Mouse (Mus musculus) erythroblast, embryonic 14.5 days (primary cell): ENCODE data around the gene Ticrr. TPM values are rescaled to one million over a fixed set of nuclear protein-coding genes. Genes with fewer than 3 reads are reported as not detected.

Source experiments
- H3K27me3 ChIP-seq: 2 replicates; pipeline ENCODE4 v1.6.1; 2012; ENCODE audit warnings: inconsistent platforms; ENCODE audit not compliant: control insufficient read depth
- H3K36me3 ChIP-seq: 2 replicates; pipeline ENCODE4 v1.6.1; 2012; ENCODE audit warnings: mild to moderate bottlenecking, inconsistent platforms; ENCODE audit not compliant: control insufficient read depth
- H3K4me1 ChIP-seq: 2 replicates; pipeline ENCODE4 v1.6.1; 2012; ENCODE audit warnings: inconsistent platforms; ENCODE audit not compliant: control insufficient read depth
- H3K4me3 ChIP-seq: replicated peaks from 2 replicates; pipeline ENCODE3; 2012; ENCODE audit warnings: moderate library complexity, mild to moderate bottlenecking, inconsistent platforms
- H3K9me3 ChIP-seq: 2 replicates; pipeline ENCODE4 v1.6.1; 2012; ENCODE audit warnings: low read length, inconsistent platforms, mixed read lengths; ENCODE audit not compliant: control insufficient read depth
- GATA1 ChIP-seq: IDR thresholded peaks from 2 replicates; pipeline ENCODE4 v1.6.1; 2012; ENCODE audit warnings: low read length, inconsistent platforms, mixed read lengths
- TAL1 ChIP-seq: IDR thresholded peaks from 3 replicates; pipeline ENCODE4 v1.6.1; 2012; ENCODE audit warnings: low read length, inconsistent platforms, mixed read lengths
- polyA plus RNA-seq: library from polyadenylated mRNA; stranded (reverse); fragments of >175 nt; gene quantifications from 2 replicates; pipeline ENCODE4 v1.2.3, GENCODE M21; 2012

Gene Ticrr
- polyA plus RNA-seq, 1 experiment = 1.7 TPM

- H3K9me3 ChIP-seq = no peaks in the 10 kb centered on the region
- H3K36me3 ChIP-seq = no peaks in the 10 kb centered on the region
- no peak for TF ChIP-seq GATA1
- no peak for TF ChIP-seq TAL1
- H3K27me3 ChIP-seq = peaks cover 39% of the 10 kb centered on the region
- H3K4me3 ChIP-seq = peak overlapping the region; percentile 30
- no peaks in the 10 kb centered on the region for H3K4me1 ChIP-seq
Measured at GRCm38 (mm10) chr7:79721386-79721977, 61.5 kb downstream of the Ticrr start.

GRCm38 (mm10) chr7:79727091-79727490 is 67.1 kb downstream of the Ticrr start:
- Histone ChIP-seq H3K4me3 (no peak overlapping the region), H3K9me3 (no peaks in the 10 kb centered on the region), H3K27me3 (peaks cover 15% of the 10 kb centered on the region), H3K36me3 (no peaks in the 10 kb centered on the region), H3K4me1 (no peaks in the 10 kb centered on the region)
- TF ChIP-seq GATA1 = no peak
- no peak for TF ChIP-seq TAL1

GRCm38 (mm10) chr7:79728219-79728618 is 68.2 kb downstream of the Ticrr start:
- Histone ChIP-seq H3K27me3 (peaks cover 3% of the 10 kb centered on the region), H3K36me3 (no peaks in the 10 kb centered on the region), H3K4me1 (no peaks in the 10 kb centered on the region), H3K4me3 (no peak overlapping the region), H3K9me3 (no peaks in the 10 kb centered on the region)
- no peak for TF ChIP-seq GATA1
- TF ChIP-seq TAL1 = no peak

GRCm38 (mm10) chr7:79729169-79729568 is 69.2 kb downstream of the Ticrr start:
- TF ChIP-seq TAL1 (no peak), GATA1 (no peak)
- H3K9me3 ChIP-seq = no peaks in the 10 kb centered on the region
- no peaks in the 10 kb centered on the region for H3K4me1 ChIP-seq
- no peak overlapping the region for H3K4me3 ChIP-seq
- H3K36me3 ChIP-seq = no peaks in the 10 kb centered on the region
- H3K27me3 ChIP-seq = peaks cover 3% of the 10 kb centered on the region; the same call in 1 of the 2 replicates

- Histone ChIP-seq H3K9me3 (no peaks in the 10 kb centered on the region), H3K4me1 (no peaks in the 10 kb centered on the region), H3K36me3 (no peaks in the 10 kb centered on the region), H3K27me3 (peaks cover 3% of the 10 kb centered on the region; the same call in 1 of the 2 replicates), H3K4me3 (no peak overlapping the region)
- TF ChIP-seq TAL1 (no peak), GATA1 (no peak)
Measured at GRCm38 (mm10) chr7:79729743-79730370, 69.9 kb downstream of the Ticrr start.

GRCm38 (mm10) chr7:79731438-79731837 is 71.4 kb downstream of the Ticrr start:
- peaks cover 3% of the 10 kb centered on the region; the same call in 1 of the 2 replicates for H3K27me3 ChIP-seq
- H3K4me3 ChIP-seq = no peak overlapping the region
- no peaks in the 10 kb centered on the region for H3K36me3 ChIP-seq
- no peaks in the 10 kb centered on the region for H3K9me3 ChIP-seq
- no peaks in the 10 kb centered on the region for H3K4me1 ChIP-seq
- no peak for TF ChIP-seq GATA1
- TF ChIP-seq TAL1 = no peak

- no peak for TF ChIP-seq GATA1
- TF ChIP-seq TAL1 = no peak
- Histone ChIP-seq H3K4me3 (no peak within 1 kb of the TSS), H3K27me3 (peaks cover 3% of the 10 kb centered on the region; the same call in 1 of the 2 replicates), H3K9me3 (no peaks in the 10 kb centered on the region), H3K4me1 (no peaks in the 10 kb centered on the region), H3K36me3 (no peaks in the 10 kb centered on the region; the same call in 1 of the 2 replicates)
Measured at GRCm38 (mm10) chr7:79732622-79733021, 72.6 kb downstream of the Ticrr start, which contains the start of gene Plin1. Gene Plin1 (minus strand): TSS chr7:79732903.

GRCm38 (mm10) chr7:79734563-79734962 is 74.6 kb downstream of the Ticrr start:
- H3K4me1 ChIP-seq = no peaks in the 10 kb centered on the region
- TF ChIP-seq GATA1 = no peak
- TF ChIP-seq TAL1 = no peak
- peaks cover 3% of the 10 kb centered on the region; the same call in 1 of the 2 replicates for H3K27me3 ChIP-seq
- H3K36me3 ChIP-seq = no peaks in the 10 kb centered on the region; the same call in 1 of the 2 replicates
- no peak overlapping the region for H3K4me3 ChIP-seq
- H3K9me3 ChIP-seq = no peaks in the 10 kb centered on the region

GRCm38 (mm10) chr7:79736511-79736910 is 76.5 kb downstream of the Ticrr start:
- Histone ChIP-seq H3K9me3 (no peaks in the 10 kb centered on the region), H3K27me3 (peaks cover 2% of the 10 kb centered on the region; the same call in 1 of the 2 replicates), H3K4me3 (no peak overlapping the region), H3K4me1 (no peaks in the 10 kb centered on the region), H3K36me3 (no peaks in the 10 kb centered on the region; the same call in 1 of the 2 replicates)
- TF ChIP-seq TAL1 (no peak), GATA1 (no peak)
